Mouse (Mus musculus): Measurements from ENCODE around the gene Opcml.

DNA sequence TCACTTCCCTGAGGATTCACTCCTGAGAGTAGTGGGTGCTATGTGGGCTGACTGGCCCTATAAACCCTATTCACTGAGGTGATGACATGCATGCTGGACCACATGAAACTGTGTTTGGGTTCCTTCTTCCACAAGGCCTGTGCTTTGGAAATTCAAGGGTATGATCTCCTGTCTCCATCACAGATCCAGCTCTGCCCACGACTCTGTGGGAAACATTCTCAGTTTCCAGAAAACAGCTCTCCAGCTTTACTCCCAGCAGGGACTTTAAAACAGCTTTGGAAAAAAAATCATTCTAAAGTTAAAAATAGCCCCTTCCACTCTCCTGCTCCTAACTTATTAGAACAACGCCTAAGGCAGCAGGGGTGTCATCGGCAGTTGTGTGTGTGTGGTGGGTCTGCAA lies 491.0 kb downstream of the Opcml start:
- TF ChIP-seq POLR2A (IDR thresholded peaks at IDR 0.05; ENCODE audit: borderline replicate concordance, low read depth, low read length) (no peak), CTCF (IDR thresholded peaks at IDR 0.05; ENCODE audit: low read depth, low read length) (no peak)

Data from bone marrow macrophage, adult 2 months (primary cell).